Mouse (Mus musculus) limb, embryonic 14.5 days (tissue): Measurements from ENCODE around the gene Cenpq. TPM values are rescaled to one million over a fixed set of nuclear protein-coding genes. Genes with fewer than 3 reads are reported as not detected.

Source experiments
- ATAC-seq: fragments of 200-750 bp; cut with Nextera tagmentation; 2 replicates; pipeline ENCODE4 v1.8.0; 2017; ENCODE audit warnings: low read depth, moderate number of reproducible peaks, moderate TSS enrichment; ENCODE audit not compliant: low FRiP score
- DNase-seq: peaks from one replicate; pipeline ENCODE4 v3.0.0-alpha.2; 2015; ENCODE audit warnings: low spot score
- H3K27ac ChIP-seq: fragments of 300-500 bp; sonication (generic); replicated peaks from 2 replicates; pipeline ENCODE4 v1.5.1; 2014; ENCODE audit warnings: low read depth, mild to moderate bottlenecking, low read length, moderate library complexity, mixed read lengths
- H3K27me3 ChIP-seq: fragments of 300-500 bp; sonication (generic); 2 replicates; pipeline ENCODE4 v1.6.1; 2014; ENCODE audit warnings: low read length, mixed read lengths; ENCODE audit not compliant: control insufficient read depth, insufficient read depth
- H3K36me3 ChIP-seq: fragments of 300-500 bp; sonication (generic); 2 replicates; pipeline ENCODE4 v1.6.1; 2014; ENCODE audit warnings: mild to moderate bottlenecking, low read length, moderate library complexity, mixed read lengths; ENCODE audit not compliant: control insufficient read depth, insufficient read depth
- H3K4me1 ChIP-seq: fragments of 300-500 bp; sonication (generic); 2 replicates; pipeline ENCODE4 v1.6.1; 2014; ENCODE audit warnings: antibody characterized with exemption, low read length, mixed read lengths; ENCODE audit not compliant: control insufficient read depth, insufficient read depth
- H3K4me2 ChIP-seq: fragments of 300-500 bp; sonication (generic); replicated peaks from 2 replicates; pipeline ENCODE4 v1.6.1; 2014; ENCODE audit warnings: low read depth, mild to moderate bottlenecking, low read length, moderate library complexity; ENCODE audit not compliant: severe bottlenecking
- H3K4me3 ChIP-seq: fragments of 300-500 bp; sonication (generic); replicated peaks from 2 replicates; pipeline ENCODE4 v1.5.1; 2014; ENCODE audit warnings: low read length
- H3K9ac ChIP-seq: fragments of 300-500 bp; sonication (generic); 2 replicates; pipeline ENCODE4 v1.6.1; 2014; ENCODE audit warnings: mild to moderate bottlenecking, low read depth, low read length, moderate library complexity; ENCODE audit not compliant: severe bottlenecking
- H3K9me3 ChIP-seq: fragments of 300-500 bp; sonication (generic); 2 replicates; pipeline ENCODE4 v1.6.1; 2016; ENCODE audit warnings: low read length; ENCODE audit not compliant: control insufficient read depth
- POLR2A ChIP-seq: fragments of 200-500 bp; IDR thresholded peaks from 2 replicates; pipeline ENCODE4 v1.8.0; 2012; ENCODE audit warnings: inconsistent platforms, mild to moderate bottlenecking, moderate library complexity, borderline replicate concordance; ENCODE audit not compliant: insufficient read depth, insufficient read length; ENCODE audit errors: extremely low read depth
- whole genome bisulfite sequencing: fragments of 180-500 bp; shearing (Covaris S2); extraction: QIAGEN DNeasy Blood & Tissue Kit; methylation state at CpG from one replicate; pipeline ENCODE4 v1.1.7; 2014; 5-methylcytosine and 5-hydroxymethylcytosine counted together
- polyA plus RNA-seq, 2 experiments: library from polyadenylated mRNA; depleted of rRNA in 1 of 2; stranded (reverse) in 1 of 2; unstranded in 1 of 2; fragments of >200 nt; fragmentation: Nextera tagmentation in 1 of 2; extraction: Ambion mirVana in 1 of 2; gene quantifications; 2 replicates each; pipeline versions ENCODE4 v1.2.1 to v1.2.3; 2012 to 2014

Cenpq gene
- polyA plus RNA-seq (2012; rRNA removed) (12.4 and 17.3 TPM in 2 replicates), polyA plus RNA-seq (2014; fragmentation: Nextera tagmentation; extraction: Ambion mirVana) (22.6 and 23.2 TPM in 2 replicates)

GRCm38 (mm10) chr17:40934420-40935231, at the start of gene Cenpq, which contains the start of gene Mut:
TSS of gene Cenpq (minus strand) at chr17:40935047.
TSS of gene Mut (plus strand) at chr17:40934685.
- H3K9ac ChIP-seq, result peak within 1 kb of the TSS; percentile 77
- H3K9me3 ChIP-seq, result no peaks in the 10 kb centered on the region
- H3K4me2 ChIP-seq, result peak within 1 kb of the TSS; percentile 88
- H3K27ac ChIP-seq, result peak within 1 kb of the TSS; percentile 92
- peaks cover 16% of the 10 kb centered on the region for H3K36me3 ChIP-seq
- TF ChIP-seq POLR2A, result no peak
- H3K27me3 ChIP-seq, result no peaks in the 10 kb centered on the region
- peak; percentile 100 for DNase-seq
- H3K4me1 ChIP-seq, result peaks cover 3% of the 10 kb centered on the region
- under 1% methylated on average over 50 of the region's 50 CpGs for WGBS
- H3K4me3 ChIP-seq, result peak within 1 kb of the TSS; percentile 66
- ATAC-seq, result peak; percentile 100

- DNase-seq (no peak), ATAC-seq (no peak)
- H3K4me1 ChIP-seq, result no peaks in the 10 kb centered on the region
- H3K36me3 ChIP-seq, result no peaks in the 10 kb centered on the region
- TF ChIP-seq POLR2A, result no peak
- H3K27me3 ChIP-seq, result no peaks in the 10 kb centered on the region
- WGBS, result 71% methylated on average over 11 of the region's 11 CpGs
- no peak overlapping the region for H3K4me2 ChIP-seq
- H3K27ac ChIP-seq, result no peak overlapping the region
- no peak overlapping the region for H3K9ac ChIP-seq
- H3K9me3 ChIP-seq, result no peaks in the 10 kb centered on the region
- no peak overlapping the region for H3K4me3 ChIP-seq
Measured at GRCm38 (mm10) chr17:40977914-40978313, 43.1 kb upstream of the Cenpq start.

- TF ChIP-seq POLR2A, result no peak
- Histone ChIP-seq H3K36me3 (peaks cover 56% of the 10 kb centered on the region), H3K4me3 (no peak overlapping the region), H3K9ac (no peak overlapping the region), H3K9me3 (no peaks in the 10 kb centered on the region), H3K4me1 (no peaks in the 10 kb centered on the region), H3K27ac (no peak overlapping the region), H3K27me3 (no peaks in the 10 kb centered on the region), H3K4me2 (no peak overlapping the region)
- WGBS, result 90% methylated on average over 3 of the region's 3 CpGs
- DNase-seq (no peak), ATAC-seq (no peak)
Measured at GRCm38 (mm10) chr17:40948518-40948917, 13.7 kb upstream of the Cenpq start.

GRCm38 (mm10) chr17:40933985-40934384, 862 bp downstream of the Cenpq start:
- H3K36me3 ChIP-seq, result peaks cover 20% of the 10 kb centered on the region
- no peak for DNase-seq
- ATAC-seq, result no peak
- TF ChIP-seq POLR2A, result no peak
- H3K9ac ChIP-seq, result peak overlapping the region; percentile 69
- H3K27ac ChIP-seq, result 0 out of 2 replicates have a peak overlapping the region, but pooled peaks have one; percentile 5
- peak overlapping the region; percentile 88 for H3K4me2 ChIP-seq
- WGBS, result 1% methylated on average over 14 of the region's 14 CpGs
- no peaks in the 10 kb centered on the region for H3K9me3 ChIP-seq
- peaks cover 3% of the 10 kb centered on the region for H3K4me1 ChIP-seq
- H3K4me3 ChIP-seq, result peak overlapping the region; percentile 66
- H3K27me3 ChIP-seq, result no peaks in the 10 kb centered on the region

- DNase-seq, result no peak
- no peaks in the 10 kb centered on the region for H3K27me3 ChIP-seq
- H3K4me2 ChIP-seq, result no peak overlapping the region
- H3K4me1 ChIP-seq, result no peaks in the 10 kb centered on the region
- H3K36me3 ChIP-seq, result no peaks in the 10 kb centered on the region
- no peak for TF ChIP-seq POLR2A
- no peaks in the 10 kb centered on the region for H3K9me3 ChIP-seq
- no peak for ATAC-seq
- no peak overlapping the region for H3K27ac ChIP-seq
- H3K4me3 ChIP-seq, result no peak overlapping the region
- H3K9ac ChIP-seq, result no peak overlapping the region
- 100% methylated on average over 1 of the region's 2 CpGs for WGBS
Measured at GRCm38 (mm10) chr17:40915499-40915898, 19.3 kb downstream of the Cenpq start.
